Mouse (Mus musculus) ovary, postnatal 14 days (tissue): ENCODE measurements around the gene Stx4a.
A peak's percentile ranks its signal among the peaks of the same experiment; 100 is the strongest.
"Not testable (repeated sequence)": the region's sequence is repeated elsewhere in the genome, so short reads cannot be mapped to it uniquely, and the experiment has no call there.

Experiments used
- DNase-seq: peaks from one replicate; pipeline ENCODE4 v3.0.0; 2022; ENCODE audit warnings: low spot score

Stx4a gene

DNA sequence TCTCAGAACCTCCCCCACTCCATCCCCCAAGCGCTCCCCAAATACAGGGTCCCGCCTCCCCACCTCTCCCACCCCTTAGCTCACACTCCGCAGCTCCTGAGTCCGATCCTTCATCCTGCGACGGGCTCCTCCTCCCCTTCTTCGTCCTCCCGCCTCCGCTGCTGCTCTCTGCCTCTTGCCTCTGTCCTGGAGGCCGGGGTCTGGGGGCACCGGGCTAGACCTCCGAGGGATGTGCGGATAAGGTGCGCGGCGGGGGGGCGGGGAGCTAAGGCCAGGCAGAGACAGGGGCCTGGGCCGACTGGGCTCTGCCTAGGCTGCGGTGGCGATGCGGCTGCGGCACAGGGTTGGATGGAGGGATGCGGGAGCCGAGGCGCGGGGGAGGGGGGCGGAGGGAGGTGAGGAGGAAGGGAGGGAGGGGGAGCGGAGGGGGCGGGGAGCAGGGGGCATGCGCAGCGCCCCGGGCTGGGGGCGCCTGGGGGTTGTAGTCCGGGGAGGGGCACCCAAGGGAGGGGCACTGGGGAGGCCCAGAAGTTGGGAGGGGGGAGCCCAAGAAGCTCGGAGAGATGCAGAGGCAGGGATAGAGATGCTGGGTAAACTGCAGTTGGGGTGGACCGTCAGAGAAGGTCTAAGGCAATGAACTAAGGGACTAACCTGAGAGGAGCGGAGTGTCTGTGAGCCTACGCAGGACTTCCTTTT lies at the start of gene Stx4a, which contains the start of gene Stx1b:
TSS of gene Stx4a (plus strand) at position 119 of the 696 bp plus-strand sequence.
TSS of gene Stx1b (minus strand) at position 374 of the 696 bp plus-strand sequence.
- DNase-seq, result no peak

DNA sequence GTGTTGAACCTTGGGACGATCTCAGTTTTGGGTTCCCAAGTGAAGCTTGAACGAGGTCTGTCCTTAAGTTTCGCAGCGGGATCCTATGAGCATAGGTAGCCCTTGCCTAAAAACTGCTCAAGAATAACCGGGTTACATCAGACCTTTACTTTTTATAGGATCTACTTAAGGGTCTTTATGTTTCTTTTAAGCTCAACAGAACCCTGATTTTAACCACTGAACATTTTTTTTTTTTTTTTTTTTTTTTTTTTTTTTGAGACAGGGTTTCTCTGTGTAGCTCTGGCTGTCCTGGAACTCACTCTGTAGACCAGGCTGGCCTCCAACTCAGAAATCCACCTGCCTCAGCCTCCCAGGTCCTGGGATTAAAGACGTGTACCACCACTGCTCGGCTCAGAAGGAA lies 48.3 kb upstream of the Stx4a start:
- DNase-seq, result not testable (repeated sequence)

GRCm38 (mm10) chr7:127776426-127776825 lies 47.7 kb upstream of the Stx4a start, which contains the start of gene Setd1a:
TSS of gene Setd1a (plus strand) at chr7:127776670.
- DNase-seq, result peak; percentile 86

DNA sequence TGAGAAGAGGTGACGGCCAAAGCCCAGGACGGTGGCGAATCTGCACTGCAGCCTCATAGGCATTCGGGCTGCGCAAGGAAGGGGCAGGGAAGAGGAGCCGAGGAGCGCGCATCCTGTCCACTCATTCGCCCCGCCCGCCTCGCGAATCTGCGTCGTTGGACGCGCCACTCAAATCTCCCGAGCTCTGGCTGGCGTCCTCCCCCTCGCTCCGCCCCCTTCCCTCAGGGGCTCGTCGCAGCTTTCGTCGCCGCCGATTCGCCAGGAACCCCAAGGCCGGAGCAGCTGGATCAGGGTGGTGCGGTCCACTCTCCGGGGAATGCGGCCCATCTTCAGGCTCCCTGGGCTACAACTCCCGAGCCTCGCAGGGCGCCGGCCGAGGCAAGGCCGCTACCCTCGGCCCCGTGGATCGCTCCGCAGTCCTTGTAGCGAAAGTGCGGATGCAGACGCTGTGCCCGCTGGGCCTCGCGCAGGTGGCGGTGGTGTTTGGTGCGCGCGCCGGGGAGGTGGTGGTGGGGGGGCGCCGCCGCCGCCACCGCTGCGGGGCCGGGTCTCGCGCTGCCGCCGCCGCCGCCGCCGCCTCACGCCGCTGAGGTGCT lies 47.1 kb upstream of the Stx4a start:
- DNase-seq, result peak; percentile 94

DNA sequence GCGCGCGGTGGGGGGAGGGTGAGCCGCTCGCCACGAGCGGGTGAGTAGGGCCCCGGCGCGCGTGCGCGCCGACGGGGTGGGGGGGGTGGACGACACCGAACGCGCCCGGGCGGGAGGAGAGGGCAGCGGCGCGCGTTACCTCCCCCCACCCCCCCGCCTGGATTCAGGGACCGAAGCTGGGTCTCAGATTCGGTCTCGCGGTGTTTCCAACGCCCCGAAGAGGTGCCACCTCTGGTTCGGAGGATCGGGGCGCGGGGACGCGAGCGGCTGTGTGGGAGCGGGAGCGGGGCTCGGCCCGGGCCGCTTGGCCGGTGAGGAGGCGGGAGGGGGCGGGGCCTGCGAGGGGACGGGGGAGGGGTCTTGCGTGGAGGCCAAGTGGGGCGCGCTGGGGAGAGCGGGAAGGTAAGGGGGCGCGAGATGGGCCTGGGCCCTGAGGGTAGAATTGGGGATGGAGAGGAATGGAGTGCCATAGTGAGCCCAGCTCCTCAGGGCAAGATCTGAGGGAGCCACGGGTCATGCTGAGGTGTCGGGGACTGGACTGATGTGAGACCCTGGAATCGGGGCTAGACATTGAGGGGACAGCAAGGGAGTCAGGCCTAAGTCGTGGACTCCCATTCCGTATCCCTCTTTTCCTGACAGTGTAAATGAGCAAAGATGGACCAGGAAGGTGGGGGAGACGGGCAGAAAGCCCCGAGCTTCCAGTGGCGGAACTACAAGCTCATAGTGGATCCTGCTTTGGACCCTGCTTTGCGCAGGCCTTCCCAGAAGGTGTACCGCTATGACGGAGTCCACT lies 46.4 kb upstream of the Stx4a start:
- DNase-seq, result peak; percentile 55

- DNase-seq, result no peak
These were observed 45.7 kb upstream of the Stx4a start for GRCm38 (mm10) chr7:127778350-127778749.

GRCm38 (mm10) chr7:127785308-127785707 lies 38.8 kb upstream of the Stx4a start, which contains the start of gene Gm49388:
TSS of gene Gm49388 (plus strand) at chr7:127785608.
- no peak for DNase-seq

DNA sequence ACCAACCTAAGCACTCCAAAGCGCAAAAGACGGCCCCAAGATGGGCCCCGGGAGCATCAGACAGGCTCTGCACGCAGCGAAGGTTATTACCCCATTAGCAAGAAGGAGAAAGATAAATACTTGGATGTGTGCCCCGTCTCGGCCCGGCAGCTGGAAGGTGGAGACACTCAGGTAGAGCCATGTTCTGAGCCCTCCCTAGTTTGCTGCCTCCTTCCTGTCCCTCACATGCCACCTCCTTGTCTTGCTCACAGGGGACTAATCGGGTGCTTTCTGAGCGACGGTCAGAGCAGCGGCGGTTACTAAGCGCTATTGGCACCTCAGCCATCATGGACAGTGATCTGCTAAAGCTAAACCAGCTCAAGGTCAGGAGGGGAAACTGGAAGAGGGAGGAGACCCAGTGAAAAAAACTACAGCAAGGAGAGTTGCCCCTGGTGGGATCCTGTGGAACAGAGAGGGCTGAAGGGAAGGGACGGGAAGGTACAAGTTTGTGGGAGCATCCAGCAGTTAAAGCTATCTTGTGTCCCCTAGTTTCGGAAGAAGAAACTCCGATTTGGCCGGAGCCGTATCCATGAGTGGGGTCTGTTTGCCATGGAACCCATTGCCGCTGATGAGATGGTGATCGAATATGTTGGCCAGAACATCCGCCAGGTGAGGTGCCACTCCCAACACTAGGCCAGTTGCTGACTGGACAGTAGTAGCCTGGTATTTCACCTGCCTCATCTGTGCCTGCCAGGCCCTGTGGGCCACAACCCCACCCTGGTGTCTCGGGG lies 26.8 kb upstream of the Stx4a start:
- DNase-seq, result no peak

DNA sequence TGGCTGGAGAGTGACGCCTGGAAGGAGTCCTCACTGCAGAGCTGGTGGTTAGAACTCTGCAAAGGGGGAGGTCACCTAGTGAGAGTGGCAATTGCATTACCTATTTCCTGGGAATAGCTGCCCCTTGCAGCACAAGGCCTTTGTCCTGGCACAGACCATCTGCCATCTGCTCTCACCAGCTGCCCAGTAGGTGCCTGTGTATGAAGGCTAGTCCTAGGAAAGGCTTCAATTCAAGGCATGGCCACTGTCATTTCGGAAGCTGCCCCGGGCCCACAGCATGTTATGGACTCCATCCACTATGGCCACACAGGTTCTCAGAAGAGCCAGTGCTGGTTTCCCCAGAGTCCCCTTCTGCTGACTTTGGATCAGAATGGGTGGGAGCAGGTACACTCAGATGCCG lies 25.5 kb upstream of the Stx4a start:
- DNase-seq, result no peak

DNA sequence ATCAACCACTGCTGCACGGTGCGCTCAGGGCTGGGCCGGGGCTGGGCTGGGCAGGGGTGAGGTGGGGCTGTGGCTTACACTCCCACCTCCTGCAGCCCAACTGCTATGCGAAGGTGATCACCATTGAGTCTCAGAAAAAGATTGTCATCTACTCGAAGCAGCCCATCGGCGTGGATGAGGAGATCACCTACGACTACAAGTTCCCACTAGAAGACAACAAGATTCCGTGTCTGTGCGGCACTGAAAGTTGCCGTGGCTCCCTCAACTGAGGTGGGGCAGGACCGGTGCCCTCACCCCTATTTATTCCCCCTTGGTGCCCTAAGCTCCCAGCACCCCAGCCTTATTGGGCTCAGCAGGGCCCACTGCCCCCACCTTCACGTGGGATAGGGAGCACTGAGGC lies 24.9 kb upstream of the Stx4a start:
- DNase-seq, result no peak

- no peak for DNase-seq
These were observed 24.4 kb upstream of the Stx4a start for GRCm38 (mm10) chr7:127799738-127800137.

DNA sequence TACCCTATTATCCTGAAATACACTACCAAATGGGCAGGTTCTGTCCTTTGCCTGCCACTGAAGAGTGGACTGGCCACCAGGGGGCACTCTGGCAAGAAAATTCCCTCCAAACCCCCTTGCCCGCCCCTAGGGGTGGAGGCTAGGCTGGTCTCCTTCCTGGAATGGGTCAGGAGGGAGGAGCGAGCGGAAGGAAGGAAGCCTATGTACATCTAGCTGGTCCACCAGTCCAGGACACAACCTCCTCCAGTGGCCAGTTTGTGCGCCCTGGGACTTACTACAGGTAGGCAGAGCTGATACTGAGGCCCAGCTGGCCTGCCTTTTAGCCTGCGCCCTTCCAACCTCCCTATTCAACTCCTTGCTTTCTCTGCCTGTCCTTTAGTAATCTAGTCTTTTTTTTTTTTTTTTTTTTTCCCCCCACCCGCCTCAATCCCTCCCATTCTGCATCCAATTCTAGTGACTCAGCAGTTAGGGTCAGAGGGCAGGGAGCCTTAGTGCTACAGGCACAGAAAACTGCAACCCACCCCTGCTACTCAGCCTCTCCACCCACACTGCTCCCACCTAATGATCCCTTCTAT lies 23.6 kb upstream of the Stx4a start, which contains the start of gene Hsd3b7:
TSS of gene Hsd3b7 (plus strand) at position 170 of the 575 bp plus-strand sequence.
- DNase-seq, result peak; percentile 91

- DNase-seq, result no peak
These were observed 23.0 kb upstream of the Stx4a start for GRCm38 (mm10) chr7:127801010-127801621.

GRCm38 (mm10) chr7:127802313-127802712 lies 21.8 kb upstream of the Stx4a start:
- no peak for DNase-seq

GRCm38 (mm10) chr7:127808821-127809220 lies 15.3 kb upstream of the Stx4a start:
- no peak for DNase-seq

- DNase-seq, result no peak
These were observed 14.2 kb upstream of the Stx4a start for GRCm38 (mm10) chr7:127809846-127810245.

- DNase-seq, result no peak
These were observed 13.4 kb upstream of the Stx4a start for GRCm38 (mm10) chr7:127810650-127811049.

GRCm38 (mm10) chr7:127811240-127811639 lies 12.9 kb upstream of the Stx4a start:
- no peak for DNase-seq

DNA sequence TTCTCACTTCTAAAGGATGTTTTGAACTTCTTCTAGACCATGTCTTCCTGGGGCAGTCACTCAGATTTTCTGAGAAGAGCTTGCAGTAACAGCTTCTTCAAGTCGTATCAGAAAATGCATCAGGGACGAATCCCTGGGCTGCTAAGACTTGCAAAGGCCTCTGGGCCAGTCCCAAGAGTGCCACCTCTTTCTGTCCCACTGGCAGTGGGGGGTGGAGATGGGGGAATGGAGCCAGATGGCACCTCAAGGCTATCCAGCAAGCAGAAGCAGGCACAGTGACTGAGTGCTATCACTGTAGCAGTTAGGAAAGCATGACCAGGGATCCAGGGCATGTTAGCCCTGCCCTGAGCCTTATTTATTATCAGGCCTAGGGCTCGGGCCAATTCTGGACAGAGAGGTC lies 11.8 kb upstream of the Stx4a start:
- no peak for DNase-seq

GRCm38 (mm10) chr7:127813821-127814220 lies 10.3 kb upstream of the Stx4a start:
- no peak for DNase-seq
